ENCODE assay signal across 8 mouse cellular contexts in the genomic region with DNA sequence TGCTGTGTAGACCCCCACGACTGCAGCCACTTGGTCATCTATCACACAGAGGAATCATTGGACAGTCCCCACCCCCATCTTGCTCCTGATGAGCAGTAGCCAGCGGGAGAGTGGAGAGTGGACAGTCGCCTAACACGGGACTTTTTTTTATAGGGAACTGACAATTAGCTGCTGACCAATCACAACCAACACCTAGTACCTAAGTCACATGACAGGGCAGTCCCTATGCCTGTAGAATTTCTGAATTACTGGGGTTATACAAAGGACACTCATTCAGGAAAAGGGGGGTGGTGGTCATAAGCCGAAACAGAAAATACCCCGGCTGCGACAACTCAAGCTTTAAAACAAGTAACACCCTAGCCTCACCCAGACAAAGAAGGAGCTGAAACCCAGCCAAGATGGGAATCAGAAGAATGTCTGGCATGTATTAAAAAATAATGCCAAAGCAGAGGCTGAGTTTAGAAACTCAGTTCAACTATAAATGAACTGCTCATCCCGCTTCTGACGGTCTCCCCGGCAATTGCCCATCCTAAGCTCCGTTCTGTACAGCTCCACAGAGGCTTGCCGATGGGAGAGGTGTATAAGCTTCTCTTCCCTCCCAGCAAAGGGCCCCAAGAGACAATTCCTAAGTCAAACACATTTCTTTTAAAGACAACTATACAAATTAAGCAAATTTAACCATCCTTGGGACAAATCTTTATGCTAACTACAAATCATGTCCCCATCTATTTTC.
DNase-seq lines count a peak whose midpoint lies in the region; ATAC-seq and TF ChIP-seq lines count a peak whose summit lies in the region.

No protein-coding gene starts in this region.

- WGBS in forebrain, embryonic 14.5 days, result 59% methylated on average over 12 of the region's 12 CpGs
- WGBS in hindbrain, embryonic 15.5 days, result 53% methylated on average over 12 of the region's 12 CpGs
- 36% methylated on average over 12 of the region's 12 CpGs for WGBS in lung, embryonic 14.5 days
- WGBS in neural tube, embryonic 15.5 days, result 61% methylated on average over 12 of the region's 12 CpGs

- TF ChIP-seq POLR2A in bone marrow macrophage, adult 2 months (IDR thresholded peaks at IDR 0.05; ENCODE audit: borderline replicate concordance, low read depth, low read length), result no peak

- peak overlapping the region; percentile 73 for H3K27ac ChIP-seq in bone marrow macrophage, adult 2 months (ENCODE audit: insufficient read depth, low read depth, low read length)
- no peak overlapping the region for H3K27ac ChIP-seq in forebrain, embryonic 14.5 days (ENCODE audit: low read depth, low read length)
- H3K27ac ChIP-seq in hindbrain, embryonic 15.5 days (replicated peaks), result no peak overlapping the region
- peak overlapping the region; percentile 67; the same call in 1 of the 2 replicates for H3K27ac ChIP-seq in lung, embryonic 14.5 days (ENCODE audit: low read depth)
- no peak overlapping the region for H3K27ac ChIP-seq in neural tube, embryonic 15.5 days (replicated peaks)

- no peaks in the 10 kb centered on the region for H3K4me1 ChIP-seq in bone marrow macrophage, adult 2 months (ENCODE audit: control insufficient read depth, insufficient read depth, low read length)
- H3K4me1 ChIP-seq in forebrain, embryonic 14.5 days (ENCODE audit: control insufficient read depth, insufficient read depth, low read length), result no peaks in the 10 kb centered on the region
- H3K4me1 ChIP-seq in hindbrain, embryonic 15.5 days (replicated peaks), result no peaks in the 10 kb centered on the region
- no peaks in the 10 kb centered on the region for H3K4me1 ChIP-seq in lung, embryonic 14.5 days (ENCODE audit: insufficient read depth)
- H3K4me1 ChIP-seq in neural tube, embryonic 15.5 days, result no peaks in the 10 kb centered on the region

- H3K4me3 ChIP-seq in bone marrow macrophage, adult 2 months (ENCODE audit: insufficient read depth, low read length), result peak overlapping the region; percentile 70
- H3K4me3 ChIP-seq in forebrain, embryonic 14.5 days (ENCODE audit: low read depth, low read length), result peak overlapping the region; percentile 18
- peak overlapping the region; percentile 19 for H3K4me3 ChIP-seq in hindbrain, embryonic 15.5 days
- H3K4me3 ChIP-seq in lung, embryonic 14.5 days (ENCODE audit: low read depth, low read length), result peak overlapping the region; percentile 25
- H3K4me3 ChIP-seq in neural tube, embryonic 15.5 days (replicated peaks), result peak overlapping the region; percentile 22

- peak overlapping the region; percentile 42 for H3K4me2 ChIP-seq in forebrain, embryonic 14.5 days (ENCODE audit: low read length)
- peak overlapping the region; percentile 43 for H3K4me2 ChIP-seq in hindbrain, embryonic 15.5 days
- peak overlapping the region; percentile 51 for H3K4me2 ChIP-seq in lung, embryonic 14.5 days
- H3K4me2 ChIP-seq in neural tube, embryonic 15.5 days, result peak overlapping the region; percentile 39

- TF ChIP-seq CTCF in bone marrow macrophage, adult 2 months (IDR thresholded peaks at IDR 0.05; ENCODE audit: low read depth, low read length), result no peak
- no peak for TF ChIP-seq CTCF in lung, embryonic 14.5 days (IDR thresholded peaks at IDR 0.05; ENCODE audit: low read depth)

- no peaks in the 10 kb centered on the region for H3K27me3 ChIP-seq in forebrain, embryonic 14.5 days (replicated peaks; ENCODE audit: control insufficient read depth, insufficient read depth, low read length)
- H3K27me3 ChIP-seq in hindbrain, embryonic 15.5 days, result no peaks in the 10 kb centered on the region
- no peaks in the 10 kb centered on the region for H3K27me3 ChIP-seq in lung, embryonic 14.5 days (ENCODE audit: insufficient read depth, low read length)
- H3K27me3 ChIP-seq in neural tube, embryonic 15.5 days (replicated peaks), result no peaks in the 10 kb centered on the region

- no peaks in the 10 kb centered on the region for H3K9me3 ChIP-seq in forebrain, embryonic 14.5 days (replicated peaks; ENCODE audit: control insufficient read depth, low read length)
- H3K9me3 ChIP-seq in hindbrain, embryonic 15.5 days, result no peaks in the 10 kb centered on the region
- H3K9me3 ChIP-seq in lung, embryonic 14.5 days (ENCODE audit: low read depth, low read length), result no peaks in the 10 kb centered on the region
- H3K9me3 ChIP-seq in neural tube, embryonic 15.5 days (replicated peaks), result no peaks in the 10 kb centered on the region

- DNase-seq in right cerebral cortex, postnatal 10 days (ENCODE audit: low spot score in 2 of 2), result peak; percentile 24 to 28
- no peak for DNase-seq in right cerebral cortex, adult 18-20 months
- DNase-seq in forebrain, embryonic 14.5 days (ENCODE audit: low spot score), result peak; percentile 22
- DNase-seq in lung, embryonic 14.5 days, result peak; percentile 70
- no peak for DNase-seq in embryo, embryonic 10.5 days (ENCODE audit: low spot score)

- no peaks in the 10 kb centered on the region for H3K36me3 ChIP-seq in forebrain, embryonic 14.5 days (ENCODE audit: control insufficient read depth, insufficient read depth, low read length)
- no peaks in the 10 kb centered on the region for H3K36me3 ChIP-seq in hindbrain, embryonic 15.5 days
- H3K36me3 ChIP-seq in lung, embryonic 14.5 days (ENCODE audit: insufficient read depth), result no peaks in the 10 kb centered on the region
- no peaks in the 10 kb centered on the region for H3K36me3 ChIP-seq in neural tube, embryonic 15.5 days

- 0 out of 2 replicates have a peak overlapping the region, but pooled peaks have one; percentile 13 for H3K9ac ChIP-seq in forebrain, embryonic 14.5 days (ENCODE audit: low read length)
- no peak overlapping the region for H3K9ac ChIP-seq in hindbrain, embryonic 15.5 days
- peak overlapping the region; percentile 30; the same call in 1 of the 2 replicates for H3K9ac ChIP-seq in lung, embryonic 14.5 days
- H3K9ac ChIP-seq in neural tube, embryonic 15.5 days (replicated peaks), result no peak overlapping the region

- ATAC-seq in forebrain, embryonic 14.5 days, result peak; percentile 79
- ATAC-seq in hindbrain, embryonic 15.5 days (ENCODE audit: low FRiP score, low read depth), result 0 out of 2 replicates have a peak, but pooled peaks have one; percentile 42
- peak; percentile 95 for ATAC-seq in lung, embryonic 14.5 days (ENCODE audit: insufficient read depth)
- peak; percentile 41; the same call in 1 of the 2 replicates for ATAC-seq in neural tube, embryonic 15.5 days (ENCODE audit: low FRiP score)

Comparison
In these comparisons a context has a peak if more than half of its experiments do, and no peak if none do; other contexts are left out.
1. DNase-seq: peak in right cerebral cortex, postnatal 10 days (2 of 2), forebrain, embryonic 14.5 days (single experiment) and lung, embryonic 14.5 days (single experiment); none in right cerebral cortex, adult 18-20 months (single experiment) and embryo, embryonic 10.5 days (single experiment).
2. H3K27ac ChIP-seq: peak in bone marrow macrophage, adult 2 months (single experiment) and lung, embryonic 14.5 days (single experiment); none in forebrain, embryonic 14.5 days (single experiment), hindbrain, embryonic 15.5 days (single experiment) and neural tube, embryonic 15.5 days (single experiment).
3. H3K4me3 ChIP-seq: peak in every context shown above with its lines; median percentile 70 in bone marrow macrophage, adult 2 months; 25 in lung, embryonic 14.5 days; 22 in neural tube, embryonic 15.5 days; 19 in hindbrain, embryonic 15.5 days; 18 in forebrain, embryonic 14.5 days.
4. ATAC-seq: peak in every context shown above with its lines; median percentile 95 in lung, embryonic 14.5 days; 79 in forebrain, embryonic 14.5 days; 42 in hindbrain, embryonic 15.5 days; 41 in neural tube, embryonic 15.5 days.
5. H3K9ac ChIP-seq: peak in forebrain, embryonic 14.5 days (single experiment) and lung, embryonic 14.5 days (single experiment); none in hindbrain, embryonic 15.5 days (single experiment) and neural tube, embryonic 15.5 days (single experiment).
6. Peak in every context shown above with its lines, with median percentiles within 50 percentile points of each other: H3K4me2 ChIP-seq.